Mouse (Mus musculus) forebrain, postnatal 0 days (tissue): ENCODE measurements around the gene Hilpda. TPM values are rescaled to one million over a fixed set of nuclear protein-coding genes. Genes with fewer than 3 reads are reported as not detected.
A peak's percentile ranks its signal among the peaks of the same experiment; 100 is the strongest.

Source experiments
- ATAC-seq: fragments of 200-750 bp; cut with Nextera tagmentation; 2 replicates; pipeline ENCODE4 v1.8.0; 2017; ENCODE audit warnings: mild to moderate bottlenecking, moderate library complexity
- DNase-seq: peaks from one replicate; pipeline ENCODE4 v3.0.0-alpha.2; 2015
- H3K27ac ChIP-seq: fragments of 300-500 bp; sonication (generic); 2 replicates; pipeline ENCODE4 v1.5.1; 2014; ENCODE audit warnings: low read depth, mild to moderate bottlenecking, antibody characterized with exemption, low read length, moderate library complexity, mixed read lengths
- H3K27me3 ChIP-seq: fragments of 300-500 bp; sonication (generic); 2 replicates; pipeline ENCODE4 v1.6.1; 2014; ENCODE audit warnings: mild to moderate bottlenecking, low read length, mixed read lengths; ENCODE audit not compliant: insufficient read depth
- H3K36me3 ChIP-seq: fragments of 300-500 bp; sonication (generic); 2 replicates; pipeline ENCODE4 v1.6.1; 2014; ENCODE audit warnings: mild to moderate bottlenecking, moderate library complexity; ENCODE audit not compliant: insufficient read depth
- H3K4me1 ChIP-seq: fragments of 300-500 bp; sonication (generic); 2 replicates; pipeline ENCODE4 v1.6.1; 2014; ENCODE audit warnings: antibody characterized with exemption; ENCODE audit not compliant: insufficient read depth
- H3K4me2 ChIP-seq: fragments of 300-500 bp; sonication (generic); 2 replicates; pipeline ENCODE4 v1.6.1; 2014; ENCODE audit warnings: low read depth, mild to moderate bottlenecking, moderate library complexity
- H3K4me3 ChIP-seq: fragments of 300-500 bp; sonication (generic); 2 replicates; pipeline ENCODE4 v1.5.1; 2014; ENCODE audit warnings: low read depth, low read length, mixed read lengths
- H3K9ac ChIP-seq: fragments of 300-500 bp; sonication (generic); 2 replicates; pipeline ENCODE4 v1.6.1; 2014; ENCODE audit warnings: mild to moderate bottlenecking
- H3K9me3 ChIP-seq: fragments of 300-500 bp; sonication (generic); 2 replicates; pipeline ENCODE4 v1.6.1; 2016; ENCODE audit warnings: low read length
- CTCF ChIP-seq: sonication (generic); IDR thresholded peaks from 2 replicates; pipeline ENCODE4 v1.5.1; 2016; ENCODE audit warnings: antibody characterized with exemption, control low read depth, low read depth
- WGBS: fragments of 180-500 bp; shearing (Covaris S2); extraction: QIAGEN DNeasy Blood & Tissue Kit; methylation state at CpG from one replicate; pipeline ENCODE4 v1.1.7; 2014; 5-methylcytosine and 5-hydroxymethylcytosine counted together
- polyA plus RNA-seq: library from polyadenylated mRNA; unstranded; fragments of >200 nt; fragmentation: Nextera tagmentation; extraction: Ambion mirVana; gene quantifications from 2 replicates; pipeline ENCODE4 v1.2.1, GENCODE M21; 2015
- total RNA-seq: library from RNA; depleted of rRNA; stranded (reverse); fragments of >200 nt; gene quantifications from 2 replicates; pipeline ENCODE4 v1.2.3, GENCODE M21; 2014

The Hilpda gene
- total and polyA plus RNA-seq, 2 experiments from 2014 or later: 16.8 to 37.4 TPM

- Histone ChIP-seq H3K4me1 (no peaks in the 10 kb centered on the region), H3K4me2 (no peak overlapping the region), H3K4me3 (no peak overlapping the region), H3K36me3 (no peaks in the 10 kb centered on the region), H3K9ac (no peak overlapping the region), H3K9me3 (no peaks in the 10 kb centered on the region), H3K27ac (no peak overlapping the region), H3K27me3 (no peaks in the 10 kb centered on the region)
- ATAC-seq (no peak), DNase-seq (no peak)
- WGBS: 55% methylated on average over 6 of the region's 6 CpGs
- no peak for TF ChIP-seq CTCF
These were observed 16.4 kb downstream of the Hilpda start for GRCm38 (mm10) chr6:29288651-29289050.

- no peak for TF ChIP-seq CTCF
- no peaks in the 10 kb centered on the region for H3K9me3 ChIP-seq
- no peaks in the 10 kb centered on the region for H3K4me1 ChIP-seq
- H3K4me3 ChIP-seq: no peak overlapping the region
- no peak overlapping the region for H3K4me2 ChIP-seq
- H3K27me3 ChIP-seq: no peaks in the 10 kb centered on the region
- no peak overlapping the region for H3K27ac ChIP-seq
- H3K36me3 ChIP-seq: no peaks in the 10 kb centered on the region
- ATAC-seq: no peak
- DNase-seq: no peak
- WGBS: 72% methylated on average over 2 of the region's 2 CpGs
- H3K9ac ChIP-seq: no peak overlapping the region
These were observed 26.8 kb downstream of the Hilpda start for GRCm38 (mm10) chr6:29299112-29299511.

GRCm38 (mm10) chr6:29303251-29303650 is 31.0 kb downstream of the Hilpda start:
- DNase-seq (no peak), ATAC-seq (no peak)

GRCm38 (mm10) chr6:29303726-29304125 is 31.4 kb downstream of the Hilpda start:
- no peak for ATAC-seq
- Histone ChIP-seq H3K4me3 (no peak overlapping the region), H3K9me3 (no peaks in the 10 kb centered on the region), H3K4me1 (no peaks in the 10 kb centered on the region), H3K27ac (no peak overlapping the region), H3K9ac (no peak overlapping the region), H3K27me3 (no peaks in the 10 kb centered on the region), H3K4me2 (no peak overlapping the region), H3K36me3 (no peaks in the 10 kb centered on the region)
- no peak for DNase-seq
- peak; percentile 45 for TF ChIP-seq CTCF
- WGBS: 50% methylated on average over 5 of the region's 5 CpGs

More at GRCm38 (mm10) chr6:29303251-29303650, 31.0 kb downstream of the Hilpda start:
- no peak for TF ChIP-seq CTCF
- H3K27me3 ChIP-seq: no peaks in the 10 kb centered on the region
- H3K27ac ChIP-seq: no peak overlapping the region
- H3K4me2 ChIP-seq: no peak overlapping the region
- H3K4me3 ChIP-seq: no peak overlapping the region
- no peaks in the 10 kb centered on the region for H3K4me1 ChIP-seq
- no peaks in the 10 kb centered on the region for H3K36me3 ChIP-seq
- H3K9ac ChIP-seq: no peak overlapping the region
- no peaks in the 10 kb centered on the region for H3K9me3 ChIP-seq

GRCm38 (mm10) chr6:29305462-29305861 is 33.2 kb downstream of the Hilpda start:
- Histone ChIP-seq H3K27ac (no peak overlapping the region), H3K9me3 (no peaks in the 10 kb centered on the region), H3K4me3 (no peak overlapping the region), H3K36me3 (no peaks in the 10 kb centered on the region), H3K27me3 (no peaks in the 10 kb centered on the region), H3K4me2 (no peak overlapping the region), H3K9ac (no peak overlapping the region), H3K4me1 (no peaks in the 10 kb centered on the region)
- ATAC-seq (no peak), DNase-seq (no peak)
- WGBS: 94% methylated on average over 4 of the region's 4 CpGs
- no peak for TF ChIP-seq CTCF

GRCm38 (mm10) chr6:29308846-29309605 is 36.7 kb downstream of the Hilpda start:
- no peak for DNase-seq
- H3K27ac ChIP-seq: no peak overlapping the region
- H3K4me3 ChIP-seq: no peak overlapping the region
- no peaks in the 10 kb centered on the region for H3K36me3 ChIP-seq
- ATAC-seq: no peak
- no peaks in the 10 kb centered on the region for H3K9me3 ChIP-seq
- no peak for TF ChIP-seq CTCF
- H3K9ac ChIP-seq: no peak overlapping the region
- no peak overlapping the region for H3K4me2 ChIP-seq
- no peaks in the 10 kb centered on the region for H3K27me3 ChIP-seq
- H3K4me1 ChIP-seq: no peaks in the 10 kb centered on the region
- 90% methylated on average over 16 of the region's 16 CpGs for WGBS

GRCm38 (mm10) chr6:29313690-29314202 is 41.5 kb downstream of the Hilpda start:
- no peak overlapping the region for H3K4me2 ChIP-seq
- no peak overlapping the region for H3K27ac ChIP-seq
- no peaks in the 10 kb centered on the region for H3K9me3 ChIP-seq
- no peaks in the 10 kb centered on the region for H3K36me3 ChIP-seq
- 74% methylated on average over 14 of the region's 14 CpGs for WGBS
- TF ChIP-seq CTCF: no peak
- H3K27me3 ChIP-seq: no peaks in the 10 kb centered on the region
- no peak overlapping the region for H3K9ac ChIP-seq
- no peaks in the 10 kb centered on the region for H3K4me1 ChIP-seq
- H3K4me3 ChIP-seq: no peak overlapping the region
- ATAC-seq: no peak
- no peak for DNase-seq
